Mouse (Mus musculus) lung, embryonic 16.5 days (tissue): ENCODE measurements around the gene Flot1. TPM values are rescaled to one million over a fixed set of nuclear protein-coding genes. Genes with fewer than 3 reads are reported as not detected.
"Not testable (repeated sequence)": the region's sequence is repeated elsewhere in the genome, so short reads cannot be mapped to it uniquely, and the experiment has no call there.

Experiments used
- ATAC-seq: fragments of 200-750 bp; cut with Nextera tagmentation; 2 replicates; pipeline ENCODE4 v1.8.0; 2017; ENCODE audit warnings: low read depth, mild to moderate bottlenecking, moderate library complexity
- H3K27ac ChIP-seq: fragments of 300-500 bp; sonication (generic); 2 replicates; pipeline ENCODE4 v1.5.1; 2014; ENCODE audit warnings: mild to moderate bottlenecking, control low read depth, low read length
- H3K27me3 ChIP-seq: fragments of 300-500 bp; sonication (generic); 2 replicates; pipeline ENCODE4 v1.6.1; 2014; ENCODE audit warnings: low read depth, low read length, mixed read lengths; ENCODE audit not compliant: control insufficient read depth, insufficient read depth
- H3K36me3 ChIP-seq: fragments of 300-500 bp; sonication (generic); 2 replicates; pipeline ENCODE4 v1.6.1; 2014; ENCODE audit warnings: low read length; ENCODE audit not compliant: control insufficient read depth, insufficient read depth
- H3K4me1 ChIP-seq: fragments of 300-500 bp; sonication (generic); replicated peaks from 2 replicates; pipeline ENCODE4 v1.6.1; 2014; ENCODE audit warnings: low read length, mixed read lengths; ENCODE audit not compliant: control insufficient read depth, insufficient read depth
- H3K4me2 ChIP-seq: fragments of 300-500 bp; sonication (generic); 2 replicates; pipeline ENCODE4 v1.6.1; 2014; ENCODE audit warnings: low read depth, low read length, control low read depth
- H3K4me3 ChIP-seq: fragments of 300-500 bp; sonication (generic); 2 replicates; pipeline ENCODE4 v1.5.1; 2014; ENCODE audit warnings: mild to moderate bottlenecking, low read length, control low read depth
- H3K9ac ChIP-seq: fragments of 300-500 bp; sonication (generic); 2 replicates; pipeline ENCODE4 v1.6.1; 2014; ENCODE audit warnings: low read length, control low read depth
- H3K9me3 ChIP-seq: fragments of 300-500 bp; sonication (generic); 2 replicates; pipeline ENCODE4 v1.6.1; 2016; ENCODE audit warnings: low read length; ENCODE audit not compliant: control insufficient read depth
- WGBS: fragments of 180-500 bp; shearing (Covaris S2); extraction: QIAGEN DNeasy Blood & Tissue Kit; methylation state at CpG from one replicate; pipeline ENCODE4 v1.1.7; 2014; 5-methylcytosine and 5-hydroxymethylcytosine counted together
- polyA plus RNA-seq: library from polyadenylated mRNA; unstranded; fragments of >200 nt; fragmentation: Nextera tagmentation; extraction: Ambion mirVana; gene quantifications from 2 replicates; pipeline ENCODE4 v1.2.1, GENCODE M21; 2015

The Flot1 gene
- polyA plus RNA-seq, 1 experiment from 2014 or later: 57.8 TPM

DNA sequence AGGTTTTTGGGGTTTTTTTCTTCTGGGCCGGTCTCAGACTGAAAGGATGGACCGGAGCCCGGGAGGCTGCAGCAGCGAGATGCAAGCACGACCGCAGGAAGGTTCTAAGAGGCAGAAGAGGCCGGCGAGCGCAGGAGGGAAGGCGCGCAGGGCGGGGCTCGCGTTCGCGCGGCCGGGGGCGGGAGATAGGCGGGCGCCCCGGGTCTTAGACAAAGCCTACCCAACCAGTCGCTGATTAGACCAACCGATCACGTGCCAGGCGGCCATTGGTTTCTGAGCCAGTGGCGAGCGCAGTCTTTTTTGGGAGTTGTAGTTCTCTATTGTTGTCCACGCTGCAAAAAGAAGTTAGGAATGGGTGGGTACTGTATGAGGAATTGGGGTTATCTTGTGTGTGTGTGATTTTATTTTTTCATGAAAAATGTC lies 15.1 kb downstream of the Flot1 start, which contains the start of gene Tubb5:
Gene Tubb5, minus strand, starts transcription at position 185 of the 423 bp plus-strand sequence.
- peak within 1 kb of the TSS; percentile 86 for H3K4me2 ChIP-seq
- H3K4me3 ChIP-seq: peak within 1 kb of the TSS; percentile 90
- H3K9ac ChIP-seq: peak within 1 kb of the TSS; percentile 82
- peak; percentile 80 for ATAC-seq
- no peaks in the 10 kb centered on the region for H3K9me3 ChIP-seq
- no peaks in the 10 kb centered on the region for H3K27me3 ChIP-seq
- H3K36me3 ChIP-seq: peaks cover 37% of the 10 kb centered on the region
- under 1% methylated on average over 29 of the region's 29 CpGs for WGBS
- H3K4me1 ChIP-seq: peaks cover 37% of the 10 kb centered on the region
- peak within 1 kb of the TSS; percentile 100 for H3K27ac ChIP-seq

DNA sequence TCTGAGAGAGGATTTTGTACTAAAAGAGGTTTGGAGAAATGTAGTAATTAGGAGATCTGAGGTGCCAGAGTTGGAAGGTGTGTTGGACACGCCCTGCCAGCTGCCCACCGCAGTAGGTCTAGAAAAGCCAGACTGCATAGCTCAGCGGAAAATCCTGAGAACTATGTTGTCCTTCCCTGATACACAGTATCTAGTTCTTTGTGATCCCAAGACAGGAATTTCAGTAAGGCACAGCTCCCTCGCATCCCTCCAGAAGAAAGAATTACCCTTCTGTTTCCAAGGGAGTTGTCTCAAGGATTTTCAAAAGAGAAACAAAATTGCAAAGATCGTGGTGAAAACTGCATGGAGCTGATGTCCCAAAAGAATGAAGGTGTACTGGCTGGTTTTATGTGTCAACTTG lies 15.5 kb downstream of the Flot1 start:
- Histone ChIP-seq H3K27ac (peak overlapping the region; percentile 85), H3K27me3 (no peaks in the 10 kb centered on the region), H3K36me3 (peaks cover 32% of the 10 kb centered on the region), H3K4me1 (peaks cover 38% of the 10 kb centered on the region), H3K4me2 (peak overlapping the region; percentile 86), H3K9ac (peak overlapping the region; percentile 62), H3K9me3 (no peaks in the 10 kb centered on the region), H3K4me3 (peak overlapping the region; percentile 90)
- ATAC-seq: no peak
- under 1% methylated on average over 5 of the region's 5 CpGs for WGBS

DNA sequence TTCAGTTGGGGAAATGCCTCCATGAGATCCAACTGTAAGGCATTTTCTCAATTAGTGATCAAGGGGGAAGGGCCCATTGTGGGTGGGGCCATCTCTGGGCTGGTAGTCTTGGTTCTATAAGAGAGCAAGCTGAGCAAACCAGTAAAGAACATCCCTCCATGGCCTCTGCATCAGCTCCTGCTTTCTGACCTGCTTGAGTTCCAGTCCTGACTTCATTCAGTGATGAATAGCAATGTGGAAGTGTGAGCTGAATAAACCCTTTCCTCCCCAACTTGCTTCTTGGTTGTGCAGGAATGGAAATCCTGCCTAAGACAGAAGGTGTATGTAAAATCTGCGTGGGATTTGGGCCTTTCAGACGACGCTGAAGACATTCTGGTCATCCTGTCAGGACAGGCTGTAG lies 16.0 kb downstream of the Flot1 start:
- peaks cover 28% of the 10 kb centered on the region for H3K36me3 ChIP-seq
- H3K4me1 ChIP-seq: peaks cover 33% of the 10 kb centered on the region
- WGBS: 39% methylated on average over 3 of the region's 3 CpGs
- peak overlapping the region; percentile 86 for H3K4me2 ChIP-seq
- peak overlapping the region; percentile 85 for H3K27ac ChIP-seq
- not testable (repeated sequence) for H3K27me3 ChIP-seq, H3K9me3 ChIP-seq, ATAC-seq
- H3K9ac ChIP-seq: peak overlapping the region; percentile 62
- peak overlapping the region; percentile 90 for H3K4me3 ChIP-seq

DNA sequence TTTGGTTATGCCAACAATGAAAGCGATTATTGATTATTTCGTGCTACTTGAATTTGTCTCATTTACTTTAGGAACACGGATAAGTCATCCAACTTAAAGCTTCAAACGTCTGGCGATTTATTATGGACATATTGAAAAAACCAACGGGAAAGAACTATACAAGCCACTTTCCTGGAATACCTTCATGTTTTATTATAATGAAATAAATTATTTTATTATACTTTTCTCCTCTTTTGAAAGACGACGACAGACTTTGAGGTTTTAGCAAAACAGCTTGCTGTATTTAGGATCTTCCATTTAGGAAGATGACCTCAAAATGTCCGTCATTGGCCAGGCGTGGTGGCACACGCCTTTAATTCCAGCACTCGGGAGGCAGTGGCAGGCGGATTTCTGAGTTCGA lies 17.5 kb downstream of the Flot1 start:
- no peak for ATAC-seq
- Histone ChIP-seq H3K36me3 (peaks cover 18% of the 10 kb centered on the region), H3K9ac (peak overlapping the region; percentile 59)

DNA sequence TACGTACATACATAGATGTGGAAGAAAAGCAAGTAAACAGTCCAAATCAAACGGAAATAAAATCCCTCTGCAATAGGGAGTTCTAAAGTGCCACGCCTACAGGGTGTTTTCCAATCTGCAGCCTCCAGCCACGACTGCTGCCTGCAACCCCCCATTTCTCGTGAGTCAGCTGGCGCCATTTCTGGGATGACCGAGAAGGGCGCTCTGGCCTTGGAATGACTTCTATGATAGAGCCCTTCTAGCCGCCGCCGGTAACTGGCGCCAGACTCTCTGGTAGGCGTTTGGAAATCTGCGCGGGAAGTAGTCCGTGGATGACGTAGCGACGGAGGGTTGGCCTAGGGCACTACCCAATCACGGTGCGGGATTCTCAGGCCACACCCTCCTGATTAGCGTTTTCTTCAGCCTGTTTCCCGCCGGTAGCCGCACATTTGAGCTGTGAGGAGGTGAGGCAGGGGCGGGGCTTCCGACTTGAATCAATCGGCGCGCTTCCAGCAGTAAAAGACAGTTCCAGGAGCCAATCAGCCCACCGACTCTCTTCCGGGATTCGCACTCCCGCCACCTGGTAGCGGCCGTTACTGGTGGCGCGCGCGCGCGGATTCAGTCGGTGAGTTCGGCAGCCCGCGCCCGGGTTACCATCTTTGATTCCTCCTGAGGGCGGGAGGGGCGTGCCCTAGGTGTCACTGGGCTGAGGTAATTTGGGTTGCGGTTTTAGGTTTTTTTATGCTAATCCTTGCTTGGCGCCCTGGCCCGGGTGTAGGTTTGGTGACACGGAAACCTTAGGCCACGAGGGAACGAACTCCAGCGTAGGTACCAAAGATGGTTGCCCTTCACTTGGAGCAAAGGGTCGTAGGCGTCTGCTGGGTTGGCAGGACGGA lies 18.3 kb downstream of the Flot1 start, which contains the start of gene Mdc1:
Gene Mdc1, plus strand, starts transcription at position 440 of the 875 bp plus-strand sequence.
- no peaks in the 10 kb centered on the region for H3K27me3 ChIP-seq
- H3K9me3 ChIP-seq: no peaks in the 10 kb centered on the region
- H3K36me3 ChIP-seq: peaks cover 15% of the 10 kb centered on the region
- peak; percentile 91 for ATAC-seq
- H3K9ac ChIP-seq: peak within 1 kb of the TSS; percentile 73
- peak within 1 kb of the TSS; percentile 86 for H3K27ac ChIP-seq
- H3K4me1 ChIP-seq: peaks cover 15% of the 10 kb centered on the region
- H3K4me3 ChIP-seq: peak within 1 kb of the TSS; percentile 75
- 0% methylated on average over 59 of the region's 59 CpGs for WGBS
- H3K4me2 ChIP-seq: peak within 1 kb of the TSS; percentile 68

More for the DNA sequence above, 17.5 kb downstream of the Flot1 start:
- H3K4me3 ChIP-seq: peak overlapping the region; percentile 75
- no peaks in the 10 kb centered on the region for H3K27me3 ChIP-seq
- H3K27ac ChIP-seq: peak overlapping the region; percentile 43; the same call in 1 of the 2 replicates
- H3K4me2 ChIP-seq: peak overlapping the region; percentile 53
- H3K4me1 ChIP-seq: peaks cover 22% of the 10 kb centered on the region
- 49% methylated on average over 14 of the region's 14 CpGs for WGBS
- no peaks in the 10 kb centered on the region for H3K9me3 ChIP-seq

DNA sequence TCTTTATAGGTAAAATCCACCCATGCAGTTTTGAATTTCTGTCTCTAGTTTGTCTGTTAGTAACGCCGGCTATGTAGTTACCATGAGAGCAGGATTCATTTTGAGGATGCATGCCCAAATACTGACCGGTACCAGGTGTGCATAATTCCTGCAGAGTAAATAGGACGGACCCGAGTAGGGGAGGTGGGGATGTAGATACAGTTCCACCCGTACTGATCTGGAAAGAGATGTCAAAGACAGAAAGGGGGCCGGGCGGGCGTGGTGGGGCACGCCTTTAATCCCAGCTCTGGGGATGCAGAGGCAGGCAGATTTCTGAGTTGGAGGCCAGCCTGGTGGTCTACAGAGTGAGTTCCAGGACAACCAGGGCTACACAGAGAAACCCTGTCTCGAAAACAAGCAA lies 19.0 kb downstream of the Flot1 start:
- Histone ChIP-seq H3K4me3 (peak overlapping the region; percentile 75), H3K9me3 (no peaks in the 10 kb centered on the region), H3K27me3 (no peaks in the 10 kb centered on the region), H3K9ac (peak overlapping the region; percentile 73), H3K36me3 (peaks cover 14% of the 10 kb centered on the region), H3K27ac (peak overlapping the region; percentile 86), H3K4me1 (peaks cover 13% of the 10 kb centered on the region), H3K4me2 (peak overlapping the region; percentile 68)
- 15% methylated on average over 11 of the region's 11 CpGs for WGBS
- no peak for ATAC-seq

DNA sequence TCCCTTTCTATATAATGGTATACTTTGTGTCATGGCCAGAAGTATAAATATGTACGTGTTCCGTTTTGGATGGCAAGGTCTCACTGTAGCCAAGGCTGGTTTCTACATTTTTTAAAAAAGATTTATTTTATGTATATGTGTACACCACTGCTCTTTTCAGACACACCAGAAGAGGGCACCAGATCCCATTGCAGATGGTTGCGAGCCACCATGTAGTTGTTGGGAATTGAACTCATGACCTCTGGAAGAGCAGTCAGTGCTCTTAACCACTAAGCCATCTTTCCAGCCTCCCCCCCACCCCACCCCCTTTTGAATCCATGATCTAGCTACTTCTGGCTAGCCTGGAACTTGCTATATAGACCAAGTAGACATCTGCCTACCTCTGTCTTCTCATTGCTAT lies 20.5 kb downstream of the Flot1 start:
- Histone ChIP-seq H3K9me3 (no peaks in the 10 kb centered on the region), H3K36me3 (peaks cover 28% of the 10 kb centered on the region)
- 92% methylated on average over 3 of the region's 3 CpGs for WGBS

DNA sequence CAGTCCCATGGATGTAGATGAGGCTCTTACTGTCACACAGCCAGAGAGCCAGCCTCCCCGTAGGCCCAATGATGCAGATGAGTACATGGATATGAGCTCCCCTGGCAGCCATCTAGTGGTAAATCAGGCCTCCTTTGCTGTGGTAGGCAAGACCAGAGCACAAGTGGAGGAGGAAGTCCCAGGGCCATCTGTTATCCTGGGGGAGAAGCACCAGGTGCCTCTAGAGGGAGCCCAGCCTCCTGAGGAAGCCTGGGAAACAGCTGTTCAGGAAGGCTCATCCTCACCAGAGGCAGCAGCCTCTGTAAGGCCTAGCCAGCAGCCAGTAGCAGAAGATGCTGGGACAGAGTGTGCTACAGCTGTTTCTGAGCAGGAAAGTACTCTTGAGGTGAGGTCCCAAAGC lies 25.1 kb downstream of the Flot1 start:
- ATAC-seq: no peak; the same call in 1 of the 2 replicates
- 75% methylated on average over 1 of the region's 1 CpGs for WGBS
- Histone ChIP-seq H3K27me3 (no peaks in the 10 kb centered on the region), H3K4me3 (no peak overlapping the region), H3K27ac (no peak overlapping the region), H3K9me3 (no peaks in the 10 kb centered on the region), H3K4me1 (peaks cover 1% of the 10 kb centered on the region; the same call in 1 of the 2 replicates), H3K36me3 (peaks cover 61% of the 10 kb centered on the region), H3K4me2 (no peak overlapping the region), H3K9ac (no peak overlapping the region)

More for the DNA sequence above, 20.5 kb downstream of the Flot1 start:
- peaks cover 13% of the 10 kb centered on the region for H3K4me1 ChIP-seq
- no peak overlapping the region for H3K9ac ChIP-seq
- no peak overlapping the region for H3K4me3 ChIP-seq
- no peaks in the 10 kb centered on the region for H3K27me3 ChIP-seq
- no peak overlapping the region for H3K4me2 ChIP-seq
- H3K27ac ChIP-seq: no peak overlapping the region
- ATAC-seq: no peak

DNA sequence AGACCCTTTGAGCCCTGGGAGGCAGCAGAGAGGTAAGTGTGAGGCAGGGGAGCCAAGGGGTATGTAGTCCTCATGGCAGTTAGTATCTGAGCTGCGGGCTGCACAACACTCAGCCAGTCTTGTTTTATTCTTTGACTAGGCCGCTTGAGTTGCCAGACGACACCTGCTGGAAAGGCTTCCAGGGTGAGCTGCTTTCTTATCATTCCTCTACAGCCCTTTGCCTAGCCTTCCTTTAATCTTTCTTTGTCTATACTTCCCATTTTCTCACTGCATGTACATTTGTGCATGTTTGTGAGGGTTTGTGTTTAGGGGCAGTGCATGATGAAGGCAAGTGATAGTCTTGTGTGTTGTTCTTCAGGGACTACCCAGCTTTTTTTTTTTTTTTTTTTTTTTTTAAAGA lies 27.9 kb downstream of the Flot1 start:
- ATAC-seq: no peak
- WGBS: 89% methylated on average over 3 of the region's 3 CpGs
- peaks cover 64% of the 10 kb centered on the region for H3K36me3 ChIP-seq

More for the DNA sequence above, 27.9 kb downstream of the Flot1 start:
- Histone ChIP-seq H3K27ac (no peak overlapping the region), H3K4me1 (no peaks in the 10 kb centered on the region), H3K9ac (no peak overlapping the region), H3K9me3 (no peaks in the 10 kb centered on the region), H3K4me2 (no peak overlapping the region), H3K27me3 (no peaks in the 10 kb centered on the region), H3K4me3 (no peak overlapping the region)
